Mouse (Mus musculus) layer of hippocampus, adult 18-20 months (tissue): ENCODE measurements at regions not wholly inside any gene's neighbourhood (a gene's known extent, or its start where the extent isn't known, plus 50 kb on each side); places are given as distances from the start of the nearest gene placed in this dataset.

Experiments
- DNase-seq, 2 experiments: peaks; one replicate each; pipeline ENCODE4 v3.0.0; 2022; ENCODE audit warnings: low spot score in 2 of 2

GRCm38 (mm10) chr7:36420741-36421140 is 277.2 kb upstream of the Tshz3 start:
- DNase-seq: peak; percentile 57 to 81

GRCm38 (mm10) chr7:36449181-36449915 is 248.6 kb upstream of the Tshz3 start:
- peak; percentile 47 to 65 for DNase-seq

GRCm38 (mm10) chr7:36453816-36454215 is 244.1 kb upstream of the Tshz3 start:
- DNase-seq: no peak

GRCm38 (mm10) chr7:36456080-36456479 is 241.8 kb upstream of the Tshz3 start:
- no peak for DNase-seq

- no peak for DNase-seq
Observed at GRCm38 (mm10) chr7:36462422-36462833, 235.5 kb upstream of the Tshz3 start.

GRCm38 (mm10) chr7:36469386-36469785 is 228.5 kb upstream of the Tshz3 start:
- no peak for DNase-seq

GRCm38 (mm10) chr7:36473532-36473931 is 224.4 kb upstream of the Tshz3 start:
- no peak for DNase-seq

- DNase-seq: peak in 1 of 2 experiments; percentile 18
Observed at GRCm38 (mm10) chr7:36476434-36476833, 221.5 kb upstream of the Tshz3 start.

- peak in 1 of 2 experiments; percentile 15 for DNase-seq
Observed at GRCm38 (mm10) chr7:36476851-36477644, 220.9 kb upstream of the Tshz3 start.

GRCm38 (mm10) chr7:36488155-36488554 is 209.8 kb upstream of the Tshz3 start:
- DNase-seq: no peak

- DNase-seq: peak; percentile 37 to 62
Observed at GRCm38 (mm10) chr7:36491173-36491581, 206.7 kb upstream of the Tshz3 start.

- peak in 1 of 2 experiments; percentile 7 for DNase-seq
Observed at GRCm38 (mm10) chr7:36504010-36504875, 193.7 kb upstream of the Tshz3 start.

GRCm38 (mm10) chr7:36507895-36508431 is 190.0 kb upstream of the Tshz3 start:
- DNase-seq: no peak

GRCm38 (mm10) chr7:36513680-36514079 is 184.2 kb upstream of the Tshz3 start:
- DNase-seq: no peak

- DNase-seq: no peak
Observed at GRCm38 (mm10) chr7:36516094-36516663, 181.7 kb upstream of the Tshz3 start.

- no peak for DNase-seq
Observed at GRCm38 (mm10) chr7:36519027-36519426, 178.9 kb upstream of the Tshz3 start.

GRCm38 (mm10) chr7:36522960-36523359 is 175.0 kb upstream of the Tshz3 start:
- no peak for DNase-seq

- DNase-seq: no peak
Observed at GRCm38 (mm10) chr7:36526148-36526547, 171.8 kb upstream of the Tshz3 start.

- DNase-seq: no peak
Observed at GRCm38 (mm10) chr7:36526692-36527091, 171.2 kb upstream of the Tshz3 start.

GRCm38 (mm10) chr7:36529504-36530065 is 168.3 kb upstream of the Tshz3 start:
- DNase-seq: no peak
